Mouse (Mus musculus): ENCODE measurements around the gene Tcl1b2. TPM values are rescaled to one million over a fixed set of nuclear protein-coding genes. Genes with fewer than 3 reads are reported as not detected.
"Not testable (repeated sequence)": the region's sequence is repeated elsewhere in the genome, so short reads cannot be mapped to it uniquely, and the experiment has no call there.

Gene Tcl1b2
- polyA plus RNA-seq, 1 experiment from 2014 or later = not detected

DNA sequence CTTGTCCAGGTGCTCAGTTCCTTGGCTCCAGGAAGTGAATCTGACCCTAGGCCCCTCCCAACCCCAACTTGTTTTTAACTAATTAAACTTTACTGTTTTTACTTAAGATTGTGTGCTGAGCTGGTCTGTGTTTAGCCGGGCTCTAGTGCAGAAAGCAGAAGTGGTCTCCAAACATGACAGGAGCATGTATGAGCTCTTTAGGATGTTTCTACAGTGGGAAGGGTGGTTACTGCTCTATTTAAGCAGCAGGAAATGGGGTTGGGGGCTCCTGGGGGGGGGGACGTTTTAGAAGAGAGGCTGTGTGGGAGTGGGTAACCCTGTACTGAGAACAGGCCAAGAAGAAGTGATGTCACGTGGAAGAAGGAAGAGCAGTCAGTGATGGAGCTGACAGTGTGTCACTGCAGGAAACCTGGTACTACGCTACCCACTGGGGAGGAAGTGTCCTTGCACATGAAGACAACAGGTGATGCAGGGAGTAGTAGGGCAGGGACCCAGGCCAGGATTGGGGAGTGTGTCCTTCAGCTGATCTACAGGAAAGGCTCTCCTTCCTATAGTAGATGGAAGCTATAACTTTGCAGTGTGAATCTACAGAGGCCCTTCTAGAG lies 35.3 kb downstream of the Tcl1b2 start:
- 72% methylated on average over 4 of the region's 4 CpGs for WGBS (ENCODE audit: insufficient replicate concordance)
- H3K4me1 ChIP-seq (ENCODE audit: control insufficient read depth, insufficient read depth, low read length); H3K4me2 ChIP-seq; ATAC-seq (replicated peaks; ENCODE audit: insufficient number of reproducible peaks, low FRiP score, low TSS enrichment); H3K9me3 ChIP-seq (replicated peaks; ENCODE audit: control insufficient read depth, low read length); H3K9ac ChIP-seq (ENCODE audit: low read depth, low read length); H3K27ac ChIP-seq (ENCODE audit: low read depth, low read length); H3K36me3 ChIP-seq (ENCODE audit: control insufficient read depth, insufficient read depth, low read length); H3K27me3 ChIP-seq (ENCODE audit: control insufficient read depth, insufficient read depth, low read length); H3K4me3 ChIP-seq (ENCODE audit: low read depth, low read length): not testable (repeated sequence)

DNA sequence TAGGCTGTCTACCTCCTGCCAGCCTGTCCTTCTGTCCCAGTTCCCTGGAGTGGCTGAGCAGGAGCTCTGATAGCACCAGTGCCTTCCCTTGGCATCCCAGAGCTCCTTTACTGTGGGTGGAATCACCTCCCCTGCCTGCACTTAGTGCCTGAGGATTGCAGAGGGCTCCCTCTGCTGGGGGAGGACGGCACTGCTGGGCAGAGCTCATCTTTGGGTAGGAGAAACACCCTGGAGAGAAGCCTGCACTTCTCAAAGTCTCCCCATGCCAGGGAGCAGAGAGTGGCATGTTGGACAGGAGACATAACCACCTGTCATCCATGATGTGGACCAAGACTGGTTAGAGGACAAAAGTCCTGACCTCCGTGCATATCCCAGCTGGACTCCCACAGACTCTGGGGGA lies 43.2 kb downstream of the Tcl1b2 start:
- H3K27me3 ChIP-seq (ENCODE audit: control insufficient read depth, insufficient read depth, low read length); H3K4me3 ChIP-seq (ENCODE audit: low read depth, low read length); H3K4me1 ChIP-seq (ENCODE audit: control insufficient read depth, insufficient read depth, low read length); H3K9ac ChIP-seq (ENCODE audit: low read depth, low read length); H3K36me3 ChIP-seq (ENCODE audit: control insufficient read depth, insufficient read depth, low read length); H3K4me2 ChIP-seq; ATAC-seq (replicated peaks; ENCODE audit: insufficient number of reproducible peaks, low FRiP score, low TSS enrichment); H3K27ac ChIP-seq (ENCODE audit: low read depth, low read length); H3K9me3 ChIP-seq (replicated peaks; ENCODE audit: control insufficient read depth, low read length): not testable (repeated sequence)
- WGBS (ENCODE audit: insufficient replicate concordance) = 34% methylated on average over 2 of the region's 2 CpGs

DNA sequence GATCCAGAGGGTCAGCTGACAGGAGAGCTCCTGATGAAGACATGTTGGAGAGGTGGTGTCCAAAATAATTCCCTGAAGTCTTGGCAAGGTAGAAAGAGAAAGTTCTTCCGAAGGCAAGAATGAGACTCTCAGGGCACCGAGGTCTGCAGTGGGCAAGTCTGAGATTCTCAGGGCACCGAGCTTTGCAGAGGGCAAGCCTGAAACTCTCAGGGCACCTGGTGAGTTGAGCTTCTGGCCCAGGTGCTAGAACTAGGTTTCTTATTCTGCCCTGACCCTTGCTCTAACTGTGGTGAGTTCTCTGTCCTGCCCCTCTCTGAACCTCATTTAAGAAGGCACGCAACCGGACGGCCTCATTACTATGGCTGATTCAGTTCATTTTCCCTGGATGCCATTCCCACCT lies 44.9 kb downstream of the Tcl1b2 start, which contains the start of gene Tcl1b3:
Tcl1b3 (plus strand) TSS at position 301 of the 400 bp plus-strand sequence.
- not testable (repeated sequence) for H3K4me3 ChIP-seq (ENCODE audit: low read depth, low read length); H3K4me2 ChIP-seq; H3K27me3 ChIP-seq (ENCODE audit: control insufficient read depth, insufficient read depth, low read length); H3K9ac ChIP-seq (ENCODE audit: low read depth, low read length); H3K9me3 ChIP-seq (replicated peaks; ENCODE audit: control insufficient read depth, low read length); H3K4me1 ChIP-seq (ENCODE audit: control insufficient read depth, insufficient read depth, low read length); ATAC-seq (replicated peaks; ENCODE audit: insufficient number of reproducible peaks, low FRiP score, low TSS enrichment); H3K36me3 ChIP-seq (ENCODE audit: control insufficient read depth, insufficient read depth, low read length); H3K27ac ChIP-seq (ENCODE audit: low read depth, low read length)
- 88% methylated on average over 6 of the region's 6 CpGs for WGBS (ENCODE audit: insufficient replicate concordance)

DNA sequence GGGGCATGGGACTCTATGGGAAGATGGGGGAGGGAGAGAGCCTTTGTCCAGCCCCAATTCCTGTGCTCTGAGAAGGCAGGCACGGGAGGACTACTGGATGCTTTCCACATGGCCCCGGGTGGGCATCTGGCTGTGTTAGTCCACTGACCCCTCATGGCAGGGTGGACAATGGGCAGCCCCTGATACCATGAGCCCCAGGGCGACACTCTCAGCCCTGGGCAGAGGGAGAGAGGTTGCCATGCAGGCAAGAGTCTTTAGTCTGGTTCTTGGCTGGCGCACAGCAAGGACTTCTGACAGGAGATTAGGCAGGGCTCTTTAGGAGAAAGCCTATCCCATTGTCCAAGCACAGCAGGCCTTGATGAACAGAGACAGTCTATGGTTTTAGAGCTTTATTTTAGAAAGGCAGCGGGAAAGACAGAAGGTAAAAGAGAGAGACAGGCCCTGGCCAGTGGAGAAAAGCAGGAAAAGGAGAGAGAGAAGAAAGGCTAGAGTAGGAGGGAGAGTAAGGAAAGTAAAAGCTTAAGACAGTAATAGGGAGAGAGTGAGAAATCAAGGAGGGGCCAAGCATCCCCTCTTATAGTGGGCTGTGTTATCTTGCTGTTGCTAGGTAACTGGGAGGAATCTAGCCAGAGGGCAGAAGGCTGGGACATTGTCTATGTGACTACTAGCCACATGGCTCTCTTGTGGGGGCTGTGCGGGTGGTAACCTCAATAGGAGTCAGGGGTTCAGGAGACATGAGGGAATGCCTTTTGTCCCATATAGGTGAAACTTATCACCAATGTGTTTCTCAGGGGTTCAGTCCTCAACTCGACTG lies 54.1 kb downstream of the Tcl1b2 start:
- not testable (repeated sequence) for H3K9me3 ChIP-seq (replicated peaks; ENCODE audit: control insufficient read depth, low read length); H3K27me3 ChIP-seq (ENCODE audit: control insufficient read depth, insufficient read depth, low read length); ATAC-seq (replicated peaks; ENCODE audit: insufficient number of reproducible peaks, low FRiP score, low TSS enrichment); H3K36me3 ChIP-seq (ENCODE audit: control insufficient read depth, insufficient read depth, low read length); H3K4me3 ChIP-seq (ENCODE audit: low read depth, low read length); H3K9ac ChIP-seq (ENCODE audit: low read depth, low read length); H3K4me1 ChIP-seq (ENCODE audit: control insufficient read depth, insufficient read depth, low read length); H3K4me2 ChIP-seq; H3K27ac ChIP-seq (ENCODE audit: low read depth, low read length)
- WGBS (ENCODE audit: insufficient replicate concordance) = 51% methylated on average over 7 of the region's 7 CpGs

DNA sequence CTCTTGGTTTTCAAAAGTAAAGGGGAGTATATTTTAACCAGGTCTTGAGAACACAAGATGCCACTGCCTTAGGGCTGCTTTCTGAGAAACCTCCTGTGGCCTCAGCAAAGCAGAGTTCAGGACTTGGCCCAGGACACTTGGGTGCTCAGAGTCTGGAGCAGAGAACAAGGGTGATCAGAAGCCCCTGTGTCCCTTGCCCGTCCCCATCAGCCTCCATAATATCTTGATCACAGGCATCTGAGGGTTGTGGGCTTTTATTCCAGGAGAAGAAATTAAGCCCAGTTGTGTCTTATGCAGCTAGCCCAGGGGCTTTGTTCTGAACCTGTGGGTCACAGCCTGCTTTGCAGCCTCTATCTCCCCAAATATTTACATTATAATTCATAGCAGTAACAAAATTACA lies 55.8 kb downstream of the Tcl1b2 start, which contains the start of gene Tcl1b4:
Tcl1b4 (plus strand) TSS at position 301 of the 400 bp plus-strand sequence.
- not testable (repeated sequence) for H3K36me3 ChIP-seq (ENCODE audit: control insufficient read depth, insufficient read depth, low read length); ATAC-seq (replicated peaks; ENCODE audit: insufficient number of reproducible peaks, low FRiP score, low TSS enrichment); H3K27me3 ChIP-seq (ENCODE audit: control insufficient read depth, insufficient read depth, low read length); H3K4me2 ChIP-seq; H3K9ac ChIP-seq (ENCODE audit: low read depth, low read length); H3K9me3 ChIP-seq (replicated peaks; ENCODE audit: control insufficient read depth, low read length); H3K27ac ChIP-seq (ENCODE audit: low read depth, low read length); H3K4me1 ChIP-seq (ENCODE audit: control insufficient read depth, insufficient read depth, low read length); H3K4me3 ChIP-seq (ENCODE audit: low read depth, low read length)
- 77% methylated on average over 1 of the region's 1 CpGs for WGBS (ENCODE audit: insufficient replicate concordance)

Other genes with a start within 250 kb of the Tcl1b2 start
- 0.10 and 0.42 TPM in 2 replicates for gene Syne3, start 136.2 kb upstream of the Tcl1b2 start, polyA plus RNA-seq (2014; fragmentation: Nextera tagmentation; extraction: Ambion mirVana)
- 214 and 254 TPM in 2 replicates for gene Glrx5, start 113.3 kb upstream of the Tcl1b2 start, polyA plus RNA-seq (2014; fragmentation: Nextera tagmentation; extraction: Ambion mirVana)
- not detected in 2 replicates for gene Tcl1b1, start 13.7 kb downstream of the Tcl1b2 start, polyA plus RNA-seq (2014; fragmentation: Nextera tagmentation; extraction: Ambion mirVana)
- not detected in 2 replicates for gene Tcl1b5, start 30.3 kb downstream of the Tcl1b2 start, polyA plus RNA-seq (2014; fragmentation: Nextera tagmentation; extraction: Ambion mirVana)
- not detected in 2 replicates for gene Tcl1b3, start 45.0 kb downstream of the Tcl1b2 start, polyA plus RNA-seq (2014; fragmentation: Nextera tagmentation; extraction: Ambion mirVana)
- gene Tcl1b4, start 55.9 kb downstream of the Tcl1b2 start, polyA plus RNA-seq (2014; fragmentation: Nextera tagmentation; extraction: Ambion mirVana) = not detected in 2 replicates
- gene Tcl1, start 76.8 kb downstream of the Tcl1b2 start, polyA plus RNA-seq (2014; fragmentation: Nextera tagmentation; extraction: Ambion mirVana) = not detected in 2 replicates
- 0.14 TPM in 1 of 2 replicates, not detected in the other for gene Tunar, start 187.9 kb downstream of the Tcl1b2 start, polyA plus RNA-seq (2014; fragmentation: Nextera tagmentation; extraction: Ambion mirVana)

All from heart, embryonic 11.5 days (tissue).